Mouse (Mus musculus): Measurements from ENCODE around the gene Slc25a27. TPM values are rescaled to one million over a fixed set of nuclear protein-coding genes. Genes with fewer than 3 reads are reported as not detected.

Gene Slc25a27
- polyA plus RNA-seq, 1 experiment from 2014 or later = 13.9 TPM

GRCm38 (mm10) chr17:43611586-43611985, 55.4 kb downstream of the Slc25a27 start:
- Histone ChIP-seq H3K9me3 (no peaks in the 10 kb centered on the region), H3K4me2 (no peak overlapping the region), H3K4me1 (no peaks in the 10 kb centered on the region), H3K27ac (replicated peaks) (no peak overlapping the region), H3K27me3 (replicated peaks) (no peaks in the 10 kb centered on the region; the same call in 1 of the 2 replicates), H3K36me3 (no peaks in the 10 kb centered on the region), H3K9ac (no peak overlapping the region), H3K4me3 (no peak overlapping the region)
- no peak for ATAC-seq (ENCODE audit: extremely low read depth, insufficient number of reproducible peaks, low FRiP score, low TSS enrichment)
- 22% methylated on average over 7 of the region's 7 CpGs for WGBS

- ATAC-seq (ENCODE audit: extremely low read depth, insufficient number of reproducible peaks, low FRiP score, low TSS enrichment) = no peak
- Histone ChIP-seq H3K4me3 (no peak overlapping the region), H3K27me3 (replicated peaks) (no peaks in the 10 kb centered on the region; the same call in 1 of the 2 replicates), H3K9me3 (no peaks in the 10 kb centered on the region), H3K4me2 (no peak overlapping the region), H3K36me3 (no peaks in the 10 kb centered on the region), H3K4me1 (no peaks in the 10 kb centered on the region), H3K9ac (no peak overlapping the region), H3K27ac (replicated peaks) (no peak overlapping the region)
- WGBS = 7% methylated on average over 3 of the region's 3 CpGs
Observed at GRCm38 (mm10) chr17:43606704-43607103, 60.3 kb downstream of the Slc25a27 start.

GRCm38 (mm10) chr17:43598706-43599105, 68.3 kb downstream of the Slc25a27 start:
- Histone ChIP-seq H3K9ac (no peak overlapping the region), H3K36me3 (0 out of 2 replicates have a peak, but pooled peaks cover 3% of the 10 kb centered on the region), H3K27ac (replicated peaks) (no peak overlapping the region), H3K4me2 (no peak overlapping the region), H3K4me3 (no peak overlapping the region), H3K9me3 (peaks cover 4% of the 10 kb centered on the region; the same call in 1 of the 2 replicates), H3K27me3 (replicated peaks) (no peaks in the 10 kb centered on the region), H3K4me1 (no peaks in the 10 kb centered on the region)
- no peak for ATAC-seq (ENCODE audit: extremely low read depth, insufficient number of reproducible peaks, low FRiP score, low TSS enrichment)
- 47% methylated on average over 4 of the region's 4 CpGs for WGBS

DNA sequence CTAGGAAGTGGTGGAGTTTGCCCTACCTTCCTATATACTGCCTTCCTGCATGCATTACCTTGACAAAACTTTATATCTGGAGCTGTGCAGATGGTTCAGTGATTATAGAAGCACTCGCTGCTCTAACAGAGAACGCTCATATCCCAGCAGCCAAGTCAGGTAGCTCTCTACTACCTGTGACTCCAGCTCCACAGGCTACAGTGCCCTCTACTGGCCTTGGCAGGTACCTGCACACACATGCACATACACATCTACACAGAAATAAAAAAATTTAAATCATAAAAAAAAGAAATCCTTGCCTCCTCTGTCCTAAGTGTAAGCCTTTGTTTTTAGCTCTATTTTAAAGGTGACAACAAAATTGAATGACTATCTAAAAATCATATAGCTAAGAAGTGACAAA, 69.3 kb downstream of the Slc25a27 start:
- no peak overlapping the region for H3K4me3 ChIP-seq
- peaks cover 4% of the 10 kb centered on the region; the same call in 1 of the 2 replicates for H3K9me3 ChIP-seq
- no peaks in the 10 kb centered on the region for H3K27me3 ChIP-seq (replicated peaks)
- H3K4me2 ChIP-seq = no peak overlapping the region
- no peak overlapping the region for H3K27ac ChIP-seq (replicated peaks)
- no peak overlapping the region for H3K9ac ChIP-seq
- 89% methylated on average over 2 of the region's 2 CpGs for WGBS
- ATAC-seq (ENCODE audit: extremely low read depth, insufficient number of reproducible peaks, low FRiP score, low TSS enrichment) = no peak
- H3K4me1 ChIP-seq = no peaks in the 10 kb centered on the region
- 0 out of 2 replicates have a peak, but pooled peaks cover 3% of the 10 kb centered on the region for H3K36me3 ChIP-seq

DNA sequence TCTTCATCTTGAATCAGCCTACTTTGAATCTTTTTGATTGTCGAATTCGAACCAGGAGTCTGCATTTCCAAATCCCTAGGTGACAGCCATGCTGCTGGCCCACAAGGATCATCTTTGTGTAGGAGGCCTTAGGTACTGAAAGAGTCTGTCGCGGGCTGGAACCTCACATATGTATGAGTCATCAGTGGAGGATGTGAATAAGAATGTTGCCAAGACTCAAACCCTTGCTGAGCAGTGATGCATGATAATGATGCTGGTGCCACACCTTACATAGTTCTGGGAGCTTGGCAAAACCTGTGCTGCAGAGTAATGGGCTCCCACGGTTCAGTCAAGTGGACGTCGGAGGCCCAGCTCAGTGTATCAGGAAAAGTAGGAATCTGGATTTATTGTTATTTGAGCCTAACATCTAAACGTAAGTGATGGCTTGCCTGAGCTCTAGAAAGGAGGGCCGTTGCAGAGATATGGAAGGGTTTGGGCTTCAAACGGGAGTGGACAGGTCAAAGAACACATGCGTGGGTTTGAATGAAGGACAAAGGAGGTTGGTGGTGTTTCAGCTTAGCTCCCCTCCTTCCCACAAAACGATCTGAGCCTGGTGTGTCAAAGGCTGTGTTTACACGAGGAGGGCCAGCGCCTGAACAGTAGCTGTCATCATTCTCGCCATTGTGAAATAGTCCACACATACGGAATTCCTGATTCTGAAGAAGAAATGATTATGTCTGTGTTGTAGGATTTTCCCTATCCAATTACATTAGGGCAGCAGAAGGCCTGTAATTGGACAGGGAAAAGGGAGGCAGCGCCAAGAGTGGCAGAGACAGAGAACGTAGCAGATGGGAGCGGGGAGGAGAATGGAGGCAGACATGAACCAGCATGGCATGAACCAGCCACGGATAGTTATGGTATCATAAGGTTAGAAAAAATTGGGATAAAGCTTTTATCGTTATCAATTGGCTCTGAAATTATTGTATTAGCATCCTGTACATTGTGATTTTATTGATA, 74.4 kb downstream of the Slc25a27 start:
- 75% methylated on average over 21 of the region's 21 CpGs for WGBS
- Histone ChIP-seq H3K36me3 (0 out of 2 replicates have a peak, but pooled peaks cover under 1% of the 10 kb centered on the region), H3K4me1 (no peaks in the 10 kb centered on the region), H3K27ac (replicated peaks) (no peak overlapping the region), H3K9ac (no peak overlapping the region), H3K4me2 (no peak overlapping the region), H3K27me3 (replicated peaks) (no peaks in the 10 kb centered on the region), H3K9me3 (peaks cover 2% of the 10 kb centered on the region; the same call in 1 of the 2 replicates), H3K4me3 (no peak overlapping the region)
- ATAC-seq (ENCODE audit: extremely low read depth, insufficient number of reproducible peaks, low FRiP score, low TSS enrichment) = no peak

Other genes with a start within 250 kb of the Slc25a27 start
- gene Mep1a, start 164.4 kb downstream of the Slc25a27 start, polyA plus RNA-seq (2015; fragmentation: Nextera tagmentation; extraction: Ambion mirVana) = not detected in 2 replicates
- 0.11 TPM in 1 of 2 replicates, not detected in the other for gene Ankrd66, start 123.6 kb downstream of the Slc25a27 start, polyA plus RNA-seq (2015; fragmentation: Nextera tagmentation; extraction: Ambion mirVana)
- gene Pla2g7, start 99.1 kb downstream of the Slc25a27 start, polyA plus RNA-seq (2015; fragmentation: Nextera tagmentation; extraction: Ambion mirVana) = 12.5 and 13.2 TPM in 2 replicates
- 0.14 TPM in 1 of 2 replicates, not detected in the other for gene Tdrd6, start 36.9 kb downstream of the Slc25a27 start, polyA plus RNA-seq (2015; fragmentation: Nextera tagmentation; extraction: Ambion mirVana)
- 38.6 and 45.9 TPM in 2 replicates for gene Cyp39a1, start 211 bp upstream of the Slc25a27 start, polyA plus RNA-seq (2015; fragmentation: Nextera tagmentation; extraction: Ambion mirVana)
- 43.7 and 44.6 TPM in 2 replicates for gene Rcan2, start 134.1 kb upstream of the Slc25a27 start, polyA plus RNA-seq (2015; fragmentation: Nextera tagmentation; extraction: Ambion mirVana)